Mouse (Mus musculus) megakaryocyte, embryonic 14.5 days (primary cell): ENCODE results near the gene Ist1.

Experiments used
- FLI1 ChIP-seq: IDR thresholded peaks from 2 replicates; pipeline ENCODE4 v1.6.1; 2012; ENCODE audit warnings: low read length, inconsistent platforms, mixed read lengths
- GATA1 ChIP-seq: IDR thresholded peaks from 3 replicates; pipeline ENCODE4 v1.6.1; 2012; ENCODE audit warnings: mixed read lengths, low read length, inconsistent platforms, borderline replicate concordance

- TF ChIP-seq GATA1: no peak
- TF ChIP-seq FLI1: no peak
These were observed 42.3 kb downstream of the Ist1 start for GRCm38 (mm10) chr8:109650801-109651200.
